Mouse (Mus musculus) testis, adult 2 months (tissue): ENCODE measurements around the gene Ciz1.

Experiments
- CTCF ChIP-seq: fragments of 200-500 bp; IDR thresholded peaks from 2 replicates; pipeline ENCODE4 v1.5.1; 2012; ENCODE audit warnings: low read depth, mild to moderate bottlenecking, inconsistent platforms, low read length, moderate library complexity; ENCODE audit not compliant: control insufficient read depth, insufficient read depth, insufficient replicate concordance
- POLR2A ChIP-seq: fragments of 200-500 bp; IDR thresholded peaks from 2 replicates; pipeline ENCODE4 v1.6.1; 2012; ENCODE audit warnings: low read depth, mild to moderate bottlenecking, inconsistent platforms, low read length, moderate library complexity; ENCODE audit not compliant: control insufficient read depth

DNA sequence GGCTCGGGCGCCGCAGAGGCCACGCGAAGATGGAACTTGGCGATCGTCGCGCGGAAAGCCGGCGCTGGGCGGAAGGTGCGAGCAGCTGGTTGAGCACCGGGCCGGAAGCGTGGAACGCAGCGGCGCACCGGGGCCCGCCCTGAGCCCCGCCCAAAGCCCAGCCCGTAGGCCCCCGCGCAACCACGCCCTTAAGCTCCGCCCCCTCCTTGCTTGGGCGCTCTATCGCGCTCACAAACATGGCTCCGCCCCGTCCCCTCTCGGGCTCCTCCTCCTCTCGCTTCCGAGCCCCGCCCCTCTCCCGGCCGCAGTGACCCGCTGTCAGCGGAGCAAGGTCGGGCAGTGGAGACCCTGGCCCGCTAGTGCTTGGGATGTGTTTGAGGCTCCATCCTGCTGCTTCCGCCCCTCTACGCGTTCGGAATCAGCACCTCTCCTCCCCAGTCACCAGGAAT lies 29.7 kb downstream of the Ciz1 start, which contains the start of gene 1110008P14Rik:
- TF ChIP-seq POLR2A (peak; percentile 52; the same call in 1 of the 2 replicates), CTCF (no peak)
